Mouse (Mus musculus): ENCODE measurements around the gene Pdgfc.

GRCm38 (mm10) chr3:81028361-81028760, 7.9 kb upstream of the Pdgfc start:
- TF ChIP-seq CTCF (IDR thresholded peaks at IDR 0.05; ENCODE audit: low read depth, low read length) (no peak), POLR2A (IDR thresholded peaks at IDR 0.05; ENCODE audit: extremely low read depth, insufficient read depth, low read length) (no peak)

All from liver, adult 2 months (tissue).